Mouse (Mus musculus) thymus, adult 2 months (tissue): ENCODE results near the gene Mmd. TPM values are rescaled to one million over a fixed set of nuclear protein-coding genes. Genes with fewer than 3 reads are reported as not detected.
"Not testable (repeated sequence)": the region's sequence is repeated elsewhere in the genome, so short reads cannot be mapped to it uniquely, and the experiment has no call there.

Experiments
- DNase-seq: peaks from one replicate; pipeline ENCODE4 v3.0.0; 2021
- H3K27ac ChIP-seq: fragments of 200-500 bp; 2 replicates; pipeline ENCODE4 v1.5.1; 2012; ENCODE audit warnings: low read length, control low read depth; ENCODE audit not compliant: control insufficient read depth, insufficient read depth
- H3K27me3 ChIP-seq: fragments of 200-500 bp; 2 replicates; pipeline ENCODE4 v1.6.1; 2012; ENCODE audit warnings: mild to moderate bottlenecking, low read length, moderate library complexity, mixed read lengths; ENCODE audit not compliant: control insufficient read depth, insufficient read depth
- H3K36me3 ChIP-seq: fragments of 200-500 bp; 2 replicates; pipeline ENCODE4 v1.6.1; 2012; ENCODE audit warnings: mild to moderate bottlenecking, low read length, moderate library complexity; ENCODE audit not compliant: control insufficient read depth, insufficient read depth
- H3K4me1 ChIP-seq: fragments of 200-500 bp; replicated peaks from 2 replicates; pipeline ENCODE4 v1.6.1; 2012; ENCODE audit warnings: low read length; ENCODE audit not compliant: control insufficient read depth, insufficient read depth
- H3K4me3 ChIP-seq: fragments of 200-500 bp; 2 replicates; pipeline ENCODE4 v1.5.1; 2012; ENCODE audit warnings: mild to moderate bottlenecking, low read length, control low read depth, moderate library complexity; ENCODE audit not compliant: control insufficient read depth, insufficient read depth
- CTCF ChIP-seq: fragments of 200-500 bp; IDR thresholded peaks from 2 replicates; pipeline ENCODE4 v1.5.1; 2012; ENCODE audit warnings: mild to moderate bottlenecking, control low read depth, low read length, moderate library complexity, borderline replicate concordance; ENCODE audit not compliant: control insufficient read depth, poor library complexity, insufficient read depth; ENCODE audit errors: extremely low read depth
- POLR2A ChIP-seq: fragments of 200-500 bp; IDR thresholded peaks from 2 replicates; pipeline ENCODE4 v1.6.1; 2012; ENCODE audit warnings: mild to moderate bottlenecking, low read length, control low read depth, moderate library complexity; ENCODE audit not compliant: control insufficient read depth, poor library complexity, insufficient read depth; ENCODE audit errors: extremely low read depth
- WGBS: fragments of 180-500 bp; shearing (Covaris S2); methylation state at CpG from one replicate; pipeline ENCODE4 v1.1.7; 2018; 5-methylcytosine and 5-hydroxymethylcytosine counted together
- polyA plus RNA-seq: library from polyadenylated mRNA; depleted of rRNA; stranded (reverse); fragments of >200 nt; gene quantifications from 2 replicates; pipeline ENCODE4 v1.2.3, GENCODE M21; 2012

Mmd gene
- polyA plus RNA-seq, 1 experiment: 32.7 TPM

DNA sequence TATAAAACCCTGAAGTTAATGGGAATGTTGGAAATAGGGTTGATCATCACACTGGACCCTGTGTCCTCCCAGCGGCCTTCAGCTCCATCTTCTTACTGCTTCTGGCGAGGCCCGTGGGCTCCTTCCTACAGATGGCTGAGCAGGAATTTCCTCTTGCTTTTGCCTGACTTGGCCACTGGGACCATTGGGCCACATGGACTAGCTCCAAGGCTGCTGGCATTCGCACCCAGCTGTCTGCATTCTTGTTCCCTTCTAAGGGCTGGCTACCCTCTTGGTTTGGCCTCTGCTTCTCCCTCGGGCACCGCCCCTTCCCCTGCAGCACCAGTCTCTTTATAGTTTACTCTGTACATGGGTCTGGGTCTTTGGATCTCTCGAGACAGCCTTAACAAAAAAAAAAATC is 26.4 kb downstream of the Mmd start:
- 97% methylated on average over 7 of the region's 7 CpGs for whole genome bisulfite sequencing
- H3K4me1 ChIP-seq: no peaks in the 10 kb centered on the region
- H3K4me3 ChIP-seq: no peak overlapping the region
- H3K36me3 ChIP-seq: peaks cover 34% of the 10 kb centered on the region
- DNase-seq: no peak
- no peaks in the 10 kb centered on the region for H3K27me3 ChIP-seq
- TF ChIP-seq CTCF: no peak
- TF ChIP-seq POLR2A: no peak
- no peak overlapping the region for H3K27ac ChIP-seq

GRCm38 (mm10) chr11:90276150-90276549 is 26.9 kb downstream of the Mmd start:
- DNase-seq: no peak
- Histone ChIP-seq H3K4me3 (no peak overlapping the region), H3K27me3 (no peaks in the 10 kb centered on the region), H3K4me1 (no peaks in the 10 kb centered on the region), H3K36me3 (peaks cover 34% of the 10 kb centered on the region), H3K27ac (no peak overlapping the region)
- TF ChIP-seq POLR2A: no peak
- TF ChIP-seq CTCF: no peak
- 97% methylated on average over 8 of the region's 8 CpGs for WGBS

GRCm38 (mm10) chr11:90276561-90276960 is 27.3 kb downstream of the Mmd start:
- TF ChIP-seq POLR2A (no peak), CTCF (no peak)
- Histone ChIP-seq H3K36me3 (peaks cover 34% of the 10 kb centered on the region), H3K27me3 (no peaks in the 10 kb centered on the region), H3K4me1 (no peaks in the 10 kb centered on the region), H3K4me3 (no peak overlapping the region), H3K27ac (no peak overlapping the region)
- DNase-seq: no peak
- whole genome bisulfite sequencing: 98% methylated on average over 12 of the region's 12 CpGs

GRCm38 (mm10) chr11:90280069-90280468 is 30.8 kb downstream of the Mmd start:
- Histone ChIP-seq H3K36me3 (peaks cover 12% of the 10 kb centered on the region), H3K4me3 (no peak overlapping the region), H3K27ac (no peak overlapping the region), H3K27me3 (no peaks in the 10 kb centered on the region), H3K4me1 (no peaks in the 10 kb centered on the region)
- TF ChIP-seq POLR2A: no peak
- no peak for TF ChIP-seq CTCF
- no peak for DNase-seq
- WGBS: 95% methylated on average over 5 of the region's 5 CpGs

GRCm38 (mm10) chr11:90281943-90282342 is 32.7 kb downstream of the Mmd start:
- not testable (repeated sequence) for DNase-seq, H3K27me3 ChIP-seq, H3K4me1 ChIP-seq, H3K36me3 ChIP-seq, H3K4me3 ChIP-seq, H3K27ac ChIP-seq
- 94% methylated on average over 2 of the region's 2 CpGs for WGBS

DNA sequence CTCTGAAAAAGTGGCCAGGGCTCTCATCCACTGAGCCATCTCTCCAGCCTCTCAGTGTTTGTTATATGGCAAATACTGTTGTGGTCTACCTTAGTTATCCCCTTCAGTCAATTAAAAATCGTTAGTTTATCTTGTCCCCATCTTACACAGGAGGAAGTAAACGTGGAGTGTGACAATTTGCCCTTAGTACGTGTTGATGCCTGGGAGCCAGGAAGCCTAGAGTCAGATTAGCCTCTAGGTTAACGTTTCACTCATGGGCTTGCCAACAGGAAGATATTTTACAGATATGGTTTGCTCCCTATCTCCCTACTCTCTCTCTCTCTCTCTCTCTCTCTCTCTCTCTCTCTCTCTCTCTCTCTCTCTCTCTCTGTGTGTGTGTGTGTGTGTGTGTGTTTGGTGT is 33.9 kb downstream of the Mmd start:
- 12% methylated on average over 4 of the region's 4 CpGs for WGBS
- H3K27ac ChIP-seq: no peak overlapping the region
- no peak for DNase-seq
- H3K4me1 ChIP-seq: no peaks in the 10 kb centered on the region
- H3K36me3 ChIP-seq: no peaks in the 10 kb centered on the region
- H3K27me3 ChIP-seq: no peaks in the 10 kb centered on the region
- H3K4me3 ChIP-seq: no peak overlapping the region
- TF ChIP-seq POLR2A: no peak
- TF ChIP-seq CTCF: no peak

GRCm38 (mm10) chr11:90283601-90284000 is 34.3 kb downstream of the Mmd start:
- Histone ChIP-seq H3K4me3 (no peak overlapping the region), H3K4me1 (no peaks in the 10 kb centered on the region), H3K36me3 (no peaks in the 10 kb centered on the region), H3K27me3 (no peaks in the 10 kb centered on the region), H3K27ac (no peak overlapping the region)
- WGBS: 94% methylated on average over 6 of the region's 6 CpGs
- DNase-seq: no peak
- TF ChIP-seq CTCF (no peak), POLR2A (no peak)
